Mouse (Mus musculus) C2C12 (cell line): ENCODE measurements at regions not wholly inside any gene's neighbourhood (a gene's known extent, or its start where the extent isn't known, plus 50 kb on each side); places are given as distances from the start of the nearest gene placed in this dataset.

Source experiments
- CEBPB ChIP-seq: IDR thresholded peaks from one replicate; pipeline ENCODE4 v1.6.1; 2011; ENCODE audit warnings: low read depth, mild to moderate bottlenecking, control low read depth, moderate library complexity
- CTCF ChIP-seq: IDR thresholded peaks from one replicate; pipeline ENCODE4 v1.5.1; 2011; ENCODE audit not compliant: control insufficient read depth, insufficient read depth, insufficient read length
- MAX ChIP-seq: IDR thresholded peaks from one replicate; pipeline ENCODE4 v1.6.1; 2011; ENCODE audit warnings: mild to moderate bottlenecking, control low read depth
- MYOD1 ChIP-seq: IDR thresholded peaks from one replicate; pipeline ENCODE4 v1.6.1; 2011; ENCODE audit warnings: low read depth; ENCODE audit not compliant: control insufficient read depth, insufficient read length
- MYOG ChIP-seq: IDR thresholded peaks from one replicate; pipeline ENCODE4 v1.6.1; 2011; ENCODE audit not compliant: control insufficient read depth, insufficient read length; ENCODE audit errors: extremely low read depth
- USF1 ChIP-seq: IDR thresholded peaks from one replicate; pipeline ENCODE4 v1.6.1; 2011; ENCODE audit warnings: low read depth, mild to moderate bottlenecking, control low read depth, moderate library complexity

DNA sequence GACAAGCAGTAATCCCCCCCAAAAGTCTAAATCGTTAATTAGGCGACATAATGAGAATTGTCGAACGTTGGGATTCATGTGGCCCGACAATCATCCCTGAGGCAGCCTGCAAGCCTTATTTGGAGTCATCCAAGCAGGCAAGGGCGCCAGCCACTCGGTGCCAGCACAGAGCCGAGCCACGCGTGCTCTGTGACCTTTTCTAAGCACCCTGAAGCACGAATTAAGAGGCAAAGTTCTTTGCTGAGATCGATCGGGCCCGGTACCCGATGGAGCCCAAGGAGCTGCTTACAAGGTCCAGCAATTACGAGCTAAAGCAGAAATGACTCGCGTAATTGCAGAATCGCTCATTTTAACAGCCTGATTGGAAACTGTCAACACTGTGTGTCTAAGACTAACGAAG lies 61.9 kb upstream of the Ppp2r5c start:
- no peak for TF ChIP-seq CTCF
- no peak for TF ChIP-seq MYOD1
- no peak for TF ChIP-seq MAX
- TF ChIP-seq CEBPB = no peak
- no peak for TF ChIP-seq USF1
- TF ChIP-seq MYOG = no peak
